Mouse (Mus musculus) ES-E14 (cell line): ENCODE data around the gene 5530401A14Rik. TPM values are rescaled to one million over a fixed set of nuclear protein-coding genes. Genes with fewer than 3 reads are reported as not detected.

ENCODE experiments used
- DNase-seq: peaks from one replicate; pipeline ENCODE4 v3.0.0-alpha.2; 2013; ENCODE audit warnings: low read depth, low spot score
- H3K27ac ChIP-seq: 2 replicates; pipeline ENCODE4 v1.5.1; 2012; ENCODE audit warnings: low read depth, mild to moderate bottlenecking, low read length, moderate library complexity, mixed read lengths; ENCODE audit not compliant: poor library complexity, insufficient read depth, severe bottlenecking
- H3K36me3 ChIP-seq: 2 replicates; pipeline ENCODE4 v1.6.1; 2012; ENCODE audit warnings: mild to moderate bottlenecking, low read length, moderate library complexity, mixed read lengths; ENCODE audit not compliant: control insufficient read depth, poor library complexity, insufficient read depth, severe bottlenecking
- H3K4me1 ChIP-seq, 2 experiments: fragments of 150-350 bp in 1 of 2; sonication (generic) in 1 of 2; 2 replicates each; pipeline ENCODE4 v1.6.1; 2012; ENCODE audit warnings: low read length in 2 of 2, mild to moderate bottlenecking in 1 of 2, mixed read lengths in 1 of 2; ENCODE audit not compliant: control insufficient read depth in 2 of 2, insufficient read depth in 2 of 2, poor library complexity in 1 of 2
- H3K4me3 ChIP-seq, 2 experiments: fragments of 150-350 bp in 1 of 2; sonication (generic) in 1 of 2; 2 replicates each; pipeline ENCODE4 v1.5.1; 2012; ENCODE audit warnings: low read length in 2 of 2, low read depth in 1 of 2, mild to moderate bottlenecking in 1 of 2, mixed read lengths in 1 of 2; ENCODE audit not compliant: insufficient read depth in 1 of 2, poor library complexity in 1 of 2, severe bottlenecking in 1 of 2
- H3K9ac ChIP-seq: 2 replicates; pipeline ENCODE4 v1.6.1; 2012; ENCODE audit warnings: low read depth, mild to moderate bottlenecking, low read length, mixed read lengths; ENCODE audit not compliant: poor library complexity, insufficient read depth, severe bottlenecking
- H3K9me3 ChIP-seq: fragments of 150-350 bp; sonication (generic); 2 replicates; pipeline ENCODE4 v1.6.1; 2012; ENCODE audit warnings: low read depth, mild to moderate bottlenecking, low read length; ENCODE audit not compliant: control insufficient read depth, insufficient read depth
- CHD2 ChIP-seq: IDR thresholded peaks from 2 replicates; pipeline ENCODE4 v1.6.1; 2014; ENCODE audit warnings: mild to moderate bottlenecking, low read depth, low read length, inconsistent platforms
- HCFC1 ChIP-seq: IDR thresholded peaks from 2 replicates; pipeline ENCODE4 v1.6.1; 2012; ENCODE audit warnings: low read length, inconsistent platforms, borderline replicate concordance; ENCODE audit not compliant: insufficient read depth
- MAFK ChIP-seq: IDR thresholded peaks from 2 replicates; pipeline ENCODE4 v1.6.1; 2014; ENCODE audit warnings: mild to moderate bottlenecking, low read depth, low read length, inconsistent platforms; ENCODE audit not compliant: insufficient read depth
- ZC3H11A ChIP-seq: IDR thresholded peaks from 2 replicates; pipeline ENCODE4 v1.6.1; 2012; ENCODE audit warnings: low read depth, mild to moderate bottlenecking, inconsistent platforms, low read length, borderline replicate concordance
- ZNF384 ChIP-seq: IDR thresholded peaks from 2 replicates; pipeline ENCODE4 v1.6.1; 2012; ENCODE audit warnings: low read depth, low read length, inconsistent platforms
- in situ Hi-C, 2 experiments: fragments of 600-800 bp; cut with MboI; formaldehyde crosslinking; loops; one replicate each; pipeline ENCODE4 v1.15.1; 2025; ENCODE audit warnings: low sequenced_read_pairs in 2 of 2, inconsistent platforms in 1 of 2; ENCODE audit not compliant: unreplicated experiment in 2 of 2
- total RNA-seq: library from RNA; depleted of rRNA; stranded (reverse); fragments of 300-350 nt; gene quantifications from 2 replicates; pipeline ENCODE4 v1.2.3, GENCODE M21; 2012; rRNA removed

The 5530401A14Rik gene
- total RNA-seq, 1 experiment: not detected

- DNase-seq: no peak
- Histone ChIP-seq H3K36me3 (no peaks in the 10 kb centered on the region), H3K4me1 (no peaks in the 10 kb centered on the region), H3K4me3 (no peak overlapping the region), H3K27ac (no peak overlapping the region), H3K9me3 (no peaks in the 10 kb centered on the region), H3K9ac (no peak overlapping the region)
- in situ Hi-C loops: no loop called here
- TF ChIP-seq MAFK: no peak
- no peak for TF ChIP-seq ZNF384
- no peak for TF ChIP-seq ZC3H11A
- no peak for TF ChIP-seq HCFC1
- TF ChIP-seq CHD2: no peak
Observed at GRCm38 (mm10) chr11:81942167-81942566, 81.7 kb downstream of the 5530401A14Rik start.

Other genes starting within 250 kb of the 5530401A14Rik start
- 0.13 and 0.42 TPM in 2 replicates for gene Asic2, start 107.8 kb downstream of the 5530401A14Rik start, total RNA-seq
- gene Ccl2, start 174.9 kb downstream of the 5530401A14Rik start, total RNA-seq: 0.74 and 7.8 TPM in 2 replicates
- not detected in 2 replicates for gene Gm17268, start 177.9 kb downstream of the 5530401A14Rik start, total RNA-seq
- 0.32 and 6.3 TPM in 2 replicates for gene Ccl7, start 185.0 kb downstream of the 5530401A14Rik start, total RNA-seq
- gene Ccl11, start 197.2 kb downstream of the 5530401A14Rik start, total RNA-seq: not detected in 2 replicates
- not detected in 2 replicates for gene Ccl12, start 241.2 kb downstream of the 5530401A14Rik start, total RNA-seq